Mouse (Mus musculus): ENCODE measurements around the gene Myo1g. TPM values are rescaled to one million over a fixed set of nuclear protein-coding genes. Genes with fewer than 3 reads are reported as not detected.

Myo1g gene
- polyA plus RNA-seq, 1 experiment from 2014 or later, result 1.5 TPM

DNA sequence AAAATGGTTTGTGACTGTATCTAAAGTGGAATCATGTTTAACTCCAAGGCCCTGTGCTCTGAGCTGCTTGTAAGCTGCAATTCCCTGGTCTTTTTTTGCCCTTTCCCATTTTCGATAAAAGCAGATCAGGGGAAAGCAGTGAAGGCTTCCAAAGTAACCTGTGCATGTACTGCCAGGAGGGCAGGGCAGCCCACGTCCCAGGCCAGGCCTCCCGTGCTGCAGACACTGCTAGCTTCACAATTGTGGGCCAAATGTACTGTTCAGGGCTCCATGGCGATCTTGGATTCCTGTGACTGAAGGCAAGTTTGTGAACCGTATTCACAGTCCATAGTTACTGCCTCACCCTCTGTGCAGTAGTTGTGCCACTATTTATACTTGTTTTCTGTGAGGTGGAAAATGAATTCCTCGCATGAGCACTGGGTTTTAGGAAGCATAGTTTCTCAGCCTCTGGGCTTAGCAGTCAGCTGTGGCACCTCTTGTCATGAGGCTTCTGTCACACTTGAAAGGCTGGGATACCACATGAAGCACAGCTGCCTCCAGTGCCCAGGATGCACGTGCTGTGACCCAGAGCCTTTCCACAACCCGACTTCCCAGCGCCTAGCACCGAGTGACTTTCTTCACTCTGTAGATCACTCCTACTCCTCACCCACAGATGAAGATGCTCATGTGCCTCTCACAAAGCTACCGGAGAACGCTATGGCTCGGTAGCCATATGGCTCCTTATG, 39.9 kb downstream of the Myo1g start:
- 77% methylated on average over 13 of the region's 13 CpGs for WGBS
- H3K4me3 ChIP-seq, result no peak overlapping the region
- no peaks in the 10 kb centered on the region for H3K4me1 ChIP-seq
- H3K27me3 ChIP-seq, result no peaks in the 10 kb centered on the region
- no peak overlapping the region for H3K27ac ChIP-seq
- no peaks in the 10 kb centered on the region for H3K9me3 ChIP-seq
- H3K9ac ChIP-seq, result no peak overlapping the region
- no peak overlapping the region for H3K4me2 ChIP-seq (replicated peaks)
- ATAC-seq (ENCODE audit: low FRiP score, low read depth), result no peak
- no peaks in the 10 kb centered on the region for H3K36me3 ChIP-seq

DNA sequence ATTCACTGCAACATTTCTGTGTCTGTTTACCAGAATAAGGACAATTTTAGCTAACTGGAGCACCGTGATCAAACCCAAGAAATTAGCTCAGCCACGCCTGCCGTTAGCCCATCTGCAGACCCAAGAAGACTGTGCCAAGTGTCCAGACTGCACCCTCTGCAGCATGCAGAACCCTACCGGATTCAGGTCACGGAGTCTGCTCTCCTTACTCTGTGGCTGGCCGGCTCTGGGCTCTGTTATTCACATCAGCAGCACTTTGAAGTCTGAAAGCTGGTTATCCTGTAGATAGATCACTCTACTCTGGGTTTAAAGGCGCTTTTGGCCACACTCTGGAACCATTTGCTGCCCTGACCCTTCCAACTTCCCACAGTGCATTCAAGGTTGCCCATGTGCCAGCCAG, 40.6 kb downstream of the Myo1g start:
- Histone ChIP-seq H3K9me3 (no peaks in the 10 kb centered on the region), H3K4me2 (replicated peaks) (no peak overlapping the region), H3K9ac (no peak overlapping the region), H3K27me3 (no peaks in the 10 kb centered on the region), H3K4me3 (no peak overlapping the region), H3K27ac (no peak overlapping the region), H3K4me1 (no peaks in the 10 kb centered on the region), H3K36me3 (no peaks in the 10 kb centered on the region)
- ATAC-seq (ENCODE audit: low FRiP score, low read depth), result no peak
- 59% methylated on average over 7 of the region's 7 CpGs for WGBS

- Histone ChIP-seq H3K9ac (no peak overlapping the region), H3K4me3 (no peak overlapping the region), H3K36me3 (no peaks in the 10 kb centered on the region), H3K27me3 (no peaks in the 10 kb centered on the region), H3K4me2 (replicated peaks) (no peak overlapping the region), H3K4me1 (peaks cover 3% of the 10 kb centered on the region), H3K9me3 (no peaks in the 10 kb centered on the region), H3K27ac (no peak overlapping the region)
- WGBS, result 78% methylated on average over 2 of the region's 2 CpGs
- no peak for ATAC-seq (ENCODE audit: low FRiP score, low read depth)
These were observed 41.5 kb downstream of the Myo1g start for GRCm38 (mm10) chr11:6479231-6479630.

DNA sequence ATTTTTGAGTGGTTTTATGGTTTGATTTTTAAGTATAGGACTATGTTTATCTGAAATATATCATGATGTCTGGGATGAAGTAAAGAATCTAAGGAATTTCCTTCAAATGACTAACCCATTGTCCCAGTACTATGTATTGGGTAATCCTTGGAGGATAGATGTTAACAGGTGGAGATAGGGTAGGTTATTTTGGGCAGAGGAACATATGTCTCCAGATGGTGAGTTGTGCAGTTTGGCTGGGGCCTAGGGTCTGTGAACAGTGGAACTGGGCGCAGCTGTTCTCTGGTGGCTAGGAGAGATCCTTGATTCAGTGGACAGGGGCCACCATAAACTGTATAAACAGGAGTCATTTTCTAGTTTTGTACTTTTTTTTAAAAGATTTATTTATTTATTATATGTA, 43.4 kb downstream of the Myo1g start:
- Histone ChIP-seq H3K4me2 (replicated peaks) (no peak overlapping the region), H3K36me3 (no peaks in the 10 kb centered on the region), H3K27ac (no peak overlapping the region), H3K4me3 (no peak overlapping the region), H3K9me3 (no peaks in the 10 kb centered on the region), H3K9ac (no peak overlapping the region), H3K4me1 (peaks cover 18% of the 10 kb centered on the region), H3K27me3 (no peaks in the 10 kb centered on the region)
- ATAC-seq (ENCODE audit: low FRiP score, low read depth), result no peak
- 90% methylated on average over 1 of the region's 1 CpGs for WGBS

DNA sequence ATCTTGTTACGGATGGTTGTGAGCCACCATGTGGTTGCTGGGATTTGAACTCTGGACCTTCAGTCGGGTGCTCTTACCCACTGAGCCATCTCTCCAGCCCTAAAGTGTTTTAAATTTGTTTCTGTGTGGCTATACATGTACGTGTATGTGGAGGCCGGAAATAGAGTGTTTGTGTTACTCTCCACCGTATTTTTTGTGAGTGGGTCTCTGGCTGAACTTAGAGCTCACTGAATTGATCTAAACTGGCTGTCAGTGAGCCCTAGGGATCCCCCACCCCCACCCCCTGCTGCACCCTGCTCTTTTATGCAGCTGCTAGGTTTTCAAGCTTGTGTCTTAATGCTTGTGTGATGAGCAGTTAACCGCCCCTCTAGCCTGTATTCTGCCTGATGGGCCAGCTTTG, 43.9 kb downstream of the Myo1g start:
- WGBS, result 82% methylated on average over 6 of the region's 6 CpGs
- Histone ChIP-seq H3K4me2 (replicated peaks) (no peak overlapping the region; the same call in none of the 2 replicates), H3K27ac (no peak overlapping the region), H3K36me3 (no peaks in the 10 kb centered on the region), H3K27me3 (no peaks in the 10 kb centered on the region), H3K4me1 (peaks cover 22% of the 10 kb centered on the region), H3K9me3 (no peaks in the 10 kb centered on the region), H3K4me3 (no peak overlapping the region), H3K9ac (no peak overlapping the region)
- no peak for ATAC-seq (ENCODE audit: low FRiP score, low read depth)

DNA sequence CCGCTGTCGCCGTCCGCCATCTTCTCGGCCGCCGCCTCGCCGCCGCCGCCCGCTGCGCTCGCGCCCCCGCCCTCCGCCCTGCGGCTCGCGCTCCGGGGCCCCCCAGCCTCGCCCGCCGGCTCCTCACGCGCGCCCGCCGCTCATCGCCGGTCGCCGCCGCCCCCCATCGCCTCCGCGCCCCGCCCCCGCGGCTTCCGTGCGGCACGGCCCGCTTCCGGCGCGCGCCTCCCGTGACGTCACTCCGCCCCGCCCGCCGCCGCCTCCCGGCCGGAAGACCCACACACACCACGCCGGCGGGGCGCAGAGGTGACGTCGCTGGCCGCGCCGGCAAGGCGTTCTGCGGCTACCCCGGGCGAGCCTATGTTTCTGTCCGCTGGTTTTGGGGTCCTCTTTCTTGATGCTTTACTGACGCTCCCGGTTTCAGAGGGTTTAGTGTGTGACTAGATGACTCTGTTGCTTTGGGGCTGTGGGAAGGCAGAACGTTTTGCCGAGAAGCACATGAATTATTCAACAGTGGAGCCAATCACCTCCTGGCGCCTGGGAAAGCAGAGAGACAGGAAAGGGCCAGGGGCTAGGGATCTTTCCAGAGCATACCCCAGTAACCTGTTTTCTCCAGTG, 44.8 kb downstream of the Myo1g start, which contains the start of gene Purb:
Purb (minus strand) TSS at position 51 of the 618 bp plus-strand sequence.
- peak; percentile 93 for ATAC-seq (ENCODE audit: low FRiP score, low read depth)
- Histone ChIP-seq H3K36me3 (peaks cover 3% of the 10 kb centered on the region; the same call in 1 of the 2 replicates), H3K4me1 (peaks cover 29% of the 10 kb centered on the region), H3K27me3 (no peaks in the 10 kb centered on the region), H3K4me3 (peak within 1 kb of the TSS; percentile 98), H3K9me3 (no peaks in the 10 kb centered on the region), H3K4me2 (replicated peaks) (peak within 1 kb of the TSS; percentile 78), H3K27ac (peak within 1 kb of the TSS; percentile 97), H3K9ac (peak within 1 kb of the TSS; percentile 98)
- 0% methylated on average over 46 of the region's 76 CpGs for WGBS

GRCm38 (mm10) chr11:6474874-6475731, 45.7 kb downstream of the Myo1g start:
- ATAC-seq (ENCODE audit: low FRiP score, low read depth), result peak; percentile 37
- H3K9me3 ChIP-seq, result no peaks in the 10 kb centered on the region
- H3K27ac ChIP-seq, result peak overlapping the region; percentile 97
- peak overlapping the region; percentile 98 for H3K9ac ChIP-seq
- peaks cover 38% of the 10 kb centered on the region for H3K4me1 ChIP-seq
- H3K27me3 ChIP-seq, result no peaks in the 10 kb centered on the region
- peak overlapping the region; percentile 78 for H3K4me2 ChIP-seq (replicated peaks)
- H3K36me3 ChIP-seq, result peaks cover 5% of the 10 kb centered on the region; the same call in 1 of the 2 replicates
- H3K4me3 ChIP-seq, result peak overlapping the region; percentile 98
- WGBS, result under 1% methylated on average over 100 of the region's 109 CpGs

DNA sequence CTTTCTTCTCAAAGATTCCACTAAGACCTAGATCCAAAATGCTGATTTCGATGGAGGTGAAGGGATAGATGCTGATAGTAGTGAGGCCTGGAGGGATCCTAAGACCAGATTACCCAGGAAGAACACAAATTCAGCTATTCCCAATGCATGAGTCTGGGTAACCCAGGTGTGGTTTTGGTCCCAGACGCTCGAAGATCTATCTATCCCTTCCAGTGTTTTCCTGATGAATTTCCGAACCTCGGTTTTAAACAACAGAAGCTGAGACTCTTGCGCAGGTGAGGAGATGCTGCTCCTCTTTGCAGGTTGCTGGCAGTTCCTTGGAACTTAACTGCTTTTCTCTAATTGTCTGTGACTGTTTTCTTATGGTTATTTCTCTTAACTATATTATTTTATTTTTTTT, 46.4 kb downstream of the Myo1g start:
- peak overlapping the region; percentile 97; the same call in 1 of the 2 replicates for H3K27ac ChIP-seq
- H3K4me1 ChIP-seq, result peaks cover 41% of the 10 kb centered on the region
- ATAC-seq (ENCODE audit: low FRiP score, low read depth), result no peak
- no peaks in the 10 kb centered on the region for H3K27me3 ChIP-seq
- H3K9me3 ChIP-seq, result no peaks in the 10 kb centered on the region
- H3K36me3 ChIP-seq, result peaks cover 5% of the 10 kb centered on the region; the same call in 1 of the 2 replicates
- H3K4me2 ChIP-seq (replicated peaks), result peak overlapping the region; percentile 78
- 36% methylated on average over 6 of the region's 6 CpGs for WGBS
- peak overlapping the region; percentile 98 for H3K9ac ChIP-seq
- peak overlapping the region; percentile 98 for H3K4me3 ChIP-seq

GRCm38 (mm10) chr11:6472076-6472475, 48.7 kb downstream of the Myo1g start:
- peak overlapping the region; percentile 40 for H3K4me3 ChIP-seq
- peak overlapping the region; percentile 71 for H3K4me2 ChIP-seq (replicated peaks)
- no peaks in the 10 kb centered on the region for H3K9me3 ChIP-seq
- peaks cover 52% of the 10 kb centered on the region for H3K4me1 ChIP-seq
- peak overlapping the region; percentile 62 for H3K9ac ChIP-seq
- H3K36me3 ChIP-seq, result peaks cover 16% of the 10 kb centered on the region
- no peak for ATAC-seq (ENCODE audit: low FRiP score, low read depth)
- no peak overlapping the region for H3K27ac ChIP-seq
- no peaks in the 10 kb centered on the region for H3K27me3 ChIP-seq

DNA sequence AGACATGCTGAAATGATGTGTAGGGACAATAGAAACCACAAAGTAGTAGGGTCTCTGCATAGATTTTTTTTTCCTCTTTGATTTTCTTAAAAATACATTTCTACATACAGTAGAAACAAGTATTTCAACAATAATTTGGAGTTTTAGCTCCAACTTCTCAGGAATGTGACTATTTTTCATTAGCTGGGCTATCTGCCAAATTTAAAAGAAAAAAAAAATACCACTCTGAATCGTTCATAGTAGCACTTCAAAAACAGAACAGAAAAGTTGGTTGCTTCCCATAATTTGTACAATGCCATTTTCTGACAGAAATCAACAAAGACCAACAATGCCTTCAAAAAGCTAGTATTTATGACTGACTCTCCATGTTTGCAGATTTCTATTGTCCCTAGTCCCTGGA, 49.3 kb downstream of the Myo1g start:
- no peaks in the 10 kb centered on the region for H3K9me3 ChIP-seq
- WGBS, result 4% methylated on average over 1 of the region's 1 CpGs
- no peak for ATAC-seq (ENCODE audit: low FRiP score, low read depth)

GRCm38 (mm10) chr11:6471054-6471453, 49.7 kb downstream of the Myo1g start:
- Histone ChIP-seq H3K27ac (no peak overlapping the region), H3K4me1 (peaks cover 52% of the 10 kb centered on the region), H3K4me2 (replicated peaks) (peak overlapping the region; percentile 71), H3K9me3 (no peaks in the 10 kb centered on the region), H3K27me3 (no peaks in the 10 kb centered on the region), H3K36me3 (peaks cover 26% of the 10 kb centered on the region), H3K9ac (peak overlapping the region; percentile 51; the same call in 1 of the 2 replicates), H3K4me3 (peak overlapping the region; percentile 40)
- ATAC-seq (ENCODE audit: low FRiP score, low read depth), result no peak
- WGBS, result 66% methylated on average over 2 of the region's 2 CpGs

More for the DNA sequence above, 49.3 kb downstream of the Myo1g start:
- Histone ChIP-seq H3K27me3 (no peaks in the 10 kb centered on the region), H3K9ac (peak overlapping the region; percentile 62), H3K4me3 (peak overlapping the region; percentile 40), H3K36me3 (peaks cover 22% of the 10 kb centered on the region), H3K4me2 (replicated peaks) (peak overlapping the region; percentile 71), H3K27ac (0 out of 2 replicates have a peak overlapping the region, but pooled peaks have one; percentile 48), H3K4me1 (peaks cover 52% of the 10 kb centered on the region)

DNA sequence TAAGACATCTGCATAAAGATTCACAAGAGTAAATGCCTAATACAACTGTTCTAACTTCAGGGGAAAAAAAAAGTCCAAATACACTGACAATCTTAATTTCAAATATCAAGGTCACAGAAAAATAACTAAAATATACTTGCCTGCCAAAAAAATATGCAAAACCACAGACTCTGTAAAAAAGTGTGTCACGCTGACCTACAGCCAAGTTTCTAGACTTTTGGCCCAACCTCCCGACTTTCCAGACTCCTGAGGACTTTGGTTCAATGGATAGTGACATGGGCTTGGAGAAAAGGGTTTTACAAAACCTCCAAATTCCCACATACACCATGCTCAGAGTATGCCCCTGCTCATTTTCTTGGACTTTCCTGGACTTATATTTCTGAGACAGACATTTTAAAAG, 52.2 kb downstream of the Myo1g start:
- Histone ChIP-seq H3K27ac (no peak overlapping the region), H3K9ac (no peak overlapping the region; the same call in 1 of the 2 replicates), H3K4me1 (peaks cover 42% of the 10 kb centered on the region), H3K27me3 (no peaks in the 10 kb centered on the region), H3K4me2 (replicated peaks) (peak overlapping the region; percentile 21; the same call in 1 of the 2 replicates), H3K9me3 (no peaks in the 10 kb centered on the region), H3K4me3 (no peak overlapping the region), H3K36me3 (peaks cover 38% of the 10 kb centered on the region)
- no peak for ATAC-seq (ENCODE audit: low FRiP score, low read depth)
- 79% methylated on average over 2 of the region's 2 CpGs for WGBS
